Mouse (Mus musculus) cerebellum, postnatal 10 days (tissue): ENCODE data around the gene Tex21.

Source experiments
- DNase-seq, 2 experiments: peaks; one replicate each; pipeline ENCODE4 v3.0.0; 2021; ENCODE audit warnings: mixed read lengths in 2 of 2

Gene Tex21

DNA sequence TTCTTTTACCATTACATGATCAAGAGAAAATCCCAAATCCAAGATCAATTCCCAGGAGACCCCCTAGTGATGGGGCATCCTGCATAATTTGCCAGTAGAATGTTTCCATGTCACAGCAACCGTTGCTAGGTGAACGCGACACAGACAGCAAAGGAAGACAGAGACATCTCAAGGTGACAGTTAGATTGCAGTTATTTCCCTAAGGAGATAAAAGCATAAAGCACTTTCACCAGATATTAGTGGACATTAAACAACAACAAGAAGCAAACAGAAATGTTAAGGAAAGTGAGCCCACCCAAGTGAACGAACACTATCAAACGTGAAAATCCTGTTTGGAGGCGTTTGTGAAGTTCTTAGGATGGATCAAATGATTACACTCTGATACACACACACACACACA, at the start of gene Tex21:
TSS of gene Tex21 (minus strand) at position 101 of the 400 bp plus-strand sequence.
- DNase-seq: no peak

DNA sequence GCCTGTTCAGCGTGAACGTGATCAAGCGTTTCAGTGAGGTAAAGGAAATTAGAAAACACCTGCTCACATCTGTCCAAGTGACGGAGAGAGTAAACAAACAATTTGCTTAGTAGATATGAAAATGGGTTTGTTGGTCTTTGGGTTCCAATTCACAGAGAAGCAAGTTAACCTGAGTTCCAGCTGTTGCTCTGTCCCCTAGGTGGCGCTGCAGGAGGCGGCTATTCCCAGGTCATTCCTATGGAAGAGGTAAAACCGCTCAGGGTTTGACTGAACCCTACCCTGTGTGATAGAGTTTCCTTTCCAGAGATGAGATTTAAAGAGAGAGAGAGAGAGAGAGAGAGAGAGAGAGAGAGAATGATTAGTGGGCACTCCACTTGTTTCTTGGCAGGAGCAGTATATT, 46.6 kb upstream of the Tex21 start:
- DNase-seq: peak; percentile 84 to 85

DNA sequence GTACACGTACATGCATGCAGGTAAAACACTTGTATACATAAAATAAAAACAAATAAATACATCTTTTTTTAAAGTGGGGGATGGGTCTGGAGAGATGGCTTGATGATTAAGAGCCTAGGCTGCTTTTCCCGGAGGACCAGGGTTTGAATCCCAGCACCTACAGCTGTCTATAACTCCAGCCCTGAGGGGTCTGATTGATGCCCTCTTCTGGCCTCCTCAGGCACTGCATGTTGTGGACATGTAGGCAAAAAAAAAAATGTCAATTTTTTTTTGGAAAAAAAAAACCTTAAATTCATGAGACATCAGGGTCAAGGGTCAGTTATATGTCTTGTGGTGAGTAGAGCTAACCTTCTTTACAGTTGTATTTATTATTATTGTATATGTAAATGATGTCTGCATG, 43.7 kb upstream of the Tex21 start:
- peak in 1 of 2 experiments; percentile 33 for DNase-seq

DNA sequence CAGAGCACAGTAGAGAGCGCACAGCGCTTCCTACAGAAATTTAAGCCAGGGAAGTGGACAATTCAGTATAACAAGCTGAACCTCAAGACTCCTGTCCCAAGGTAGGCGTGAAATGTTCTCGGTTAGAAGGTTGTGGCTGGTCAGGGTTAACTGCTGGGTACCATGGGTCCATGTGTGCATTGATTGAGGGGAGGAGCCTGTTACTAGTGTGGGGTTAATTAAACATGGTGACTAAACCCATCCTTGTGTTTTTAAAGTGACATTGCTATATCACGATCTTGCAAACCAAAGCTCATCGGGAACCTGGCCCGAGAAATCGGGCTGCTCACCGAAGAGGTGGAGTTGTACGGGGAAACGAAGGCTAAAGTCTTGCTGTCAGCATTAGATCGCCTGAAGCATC, 42.9 kb upstream of the Tex21 start:
- no peak for DNase-seq

DNA sequence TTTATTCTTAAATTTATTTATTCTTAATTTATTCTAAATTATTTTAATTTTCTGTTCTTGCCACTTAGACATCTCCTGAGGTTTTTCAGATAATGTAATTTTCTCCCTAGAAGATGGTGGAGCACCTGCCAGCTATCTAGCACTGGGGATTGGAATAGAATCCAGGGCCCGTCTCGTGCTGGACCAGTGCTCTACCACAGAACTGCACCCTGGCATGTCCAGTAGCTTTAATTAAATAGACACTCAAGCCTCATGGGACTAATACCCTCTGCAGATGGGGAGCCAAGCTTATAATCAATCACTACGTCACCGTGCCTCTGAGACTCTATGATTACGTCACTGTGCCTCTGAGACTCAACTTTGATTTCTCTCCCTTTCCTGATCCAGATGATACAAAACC, 41.9 kb upstream of the Tex21 start:
- DNase-seq: no peak

DNA sequence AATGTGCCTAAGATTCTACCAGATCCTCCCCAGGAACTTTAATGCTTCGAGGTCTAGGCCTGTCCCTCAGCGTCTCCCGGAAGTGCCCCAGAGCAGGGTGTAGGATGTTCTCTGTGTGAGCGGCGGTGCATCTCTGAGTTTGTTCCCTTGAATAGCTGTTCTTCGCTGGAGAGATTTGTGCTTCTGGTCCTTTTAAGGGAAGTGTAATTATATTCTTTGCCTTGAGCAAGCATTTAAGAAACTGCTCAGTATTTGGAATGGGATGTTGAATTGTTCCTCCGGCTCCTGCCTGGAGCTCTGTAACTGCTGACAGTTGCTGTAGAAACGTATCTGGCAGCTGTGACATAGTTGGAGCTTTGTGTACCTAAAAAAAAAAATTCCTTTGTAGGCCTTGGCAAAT, 41.4 kb upstream of the Tex21 start:
- DNase-seq: no peak

DNA sequence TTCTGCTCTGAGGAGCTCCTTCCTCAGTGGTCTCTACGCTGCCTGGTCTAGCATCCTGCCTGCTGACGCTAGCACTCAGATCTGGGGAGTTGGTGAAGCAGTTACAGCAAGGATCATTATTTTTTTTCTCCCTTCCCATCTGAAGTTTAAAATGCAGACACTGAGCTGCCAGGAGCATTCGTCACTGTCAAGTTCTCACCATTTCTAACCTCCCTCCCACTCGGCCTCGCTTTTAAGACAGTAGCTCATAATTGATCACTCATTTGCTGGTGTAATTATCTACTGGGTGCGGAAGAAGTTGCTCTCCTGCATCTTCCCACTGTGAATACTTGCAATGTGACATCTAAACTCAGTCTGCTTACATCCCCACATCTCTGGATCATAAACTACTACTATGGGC, 38.9 kb upstream of the Tex21 start:
- DNase-seq: no peak

DNA sequence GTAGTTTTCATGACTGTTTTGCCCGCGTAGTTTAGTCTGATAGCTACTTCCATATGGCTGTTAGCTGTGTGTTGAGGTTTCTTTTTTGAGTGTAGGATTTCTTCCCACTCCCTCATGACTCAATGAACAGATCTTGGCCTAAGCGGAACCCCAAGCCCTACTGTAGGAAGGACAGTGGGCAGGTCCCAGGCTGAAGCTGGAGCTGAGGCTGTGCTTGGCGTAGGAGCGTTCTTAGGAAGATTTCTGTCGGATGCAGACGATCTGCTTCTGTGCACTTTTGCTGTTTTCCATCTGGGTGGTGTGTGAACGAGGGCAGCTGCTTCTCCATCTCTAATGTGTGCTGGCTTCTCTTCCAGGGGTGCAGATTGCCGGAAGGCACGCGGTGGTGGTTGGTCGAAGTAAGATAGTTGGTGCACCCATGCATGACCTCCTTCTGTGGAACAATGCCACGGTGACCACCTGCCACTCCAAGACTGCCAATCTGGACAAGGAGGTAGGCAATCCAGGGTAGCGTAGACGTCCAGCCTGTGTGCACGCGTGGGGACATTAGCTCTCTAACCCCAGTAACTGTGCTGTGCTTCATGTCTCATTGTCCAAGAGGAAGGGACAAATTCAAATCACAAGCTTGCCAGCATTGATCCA, 36.1 kb upstream of the Tex21 start:
- peak; percentile 85 to 88 for DNase-seq

DNA sequence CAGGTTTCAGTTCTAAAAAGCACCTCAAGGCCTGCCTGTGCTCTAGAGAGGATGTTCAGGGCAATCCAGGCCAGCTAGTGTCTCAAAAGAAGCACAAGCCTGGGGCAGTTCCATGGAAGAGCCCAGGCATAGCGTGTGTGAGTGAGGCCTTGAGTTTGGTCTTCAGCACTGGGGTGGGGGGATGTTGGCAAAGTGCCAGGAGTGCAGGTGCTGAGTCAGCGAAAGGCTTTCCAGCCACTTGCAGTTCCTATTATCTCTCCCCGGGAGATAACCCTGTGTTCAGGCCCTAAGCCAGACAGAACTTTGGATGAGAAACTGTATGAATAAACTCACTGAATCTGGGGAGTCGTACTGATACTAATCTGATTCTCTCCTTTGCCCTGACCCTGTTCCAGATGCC, 35.6 kb upstream of the Tex21 start:
- DNase-seq: peak; percentile 80 to 83

DNA sequence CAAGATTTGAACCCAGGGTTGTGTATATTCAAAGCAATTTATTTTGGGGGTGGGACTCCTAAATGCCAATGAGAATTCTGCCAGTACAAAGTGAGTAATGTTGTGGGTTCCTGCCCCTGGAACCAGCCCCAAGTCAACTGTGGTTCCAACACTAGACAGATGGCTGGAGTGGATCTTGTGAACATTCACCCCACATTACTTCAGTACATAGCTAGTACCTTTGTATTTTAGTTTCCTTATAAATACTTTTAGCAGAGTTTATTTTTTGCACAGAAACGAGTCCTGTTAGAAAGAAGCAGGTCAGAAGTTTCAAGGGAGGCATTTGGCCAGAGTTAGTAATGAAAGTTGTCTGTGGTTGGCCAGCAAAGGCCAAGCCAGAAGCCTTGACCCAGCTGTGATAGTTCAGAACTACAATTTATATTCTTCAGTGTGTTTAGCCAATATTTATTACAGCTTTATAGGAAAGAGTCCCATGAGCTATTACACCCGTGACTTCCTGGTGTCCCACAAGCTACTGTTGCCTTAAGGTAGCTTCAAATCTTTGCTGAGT, 34.6 kb upstream of the Tex21 start:
- no peak for DNase-seq

DNA sequence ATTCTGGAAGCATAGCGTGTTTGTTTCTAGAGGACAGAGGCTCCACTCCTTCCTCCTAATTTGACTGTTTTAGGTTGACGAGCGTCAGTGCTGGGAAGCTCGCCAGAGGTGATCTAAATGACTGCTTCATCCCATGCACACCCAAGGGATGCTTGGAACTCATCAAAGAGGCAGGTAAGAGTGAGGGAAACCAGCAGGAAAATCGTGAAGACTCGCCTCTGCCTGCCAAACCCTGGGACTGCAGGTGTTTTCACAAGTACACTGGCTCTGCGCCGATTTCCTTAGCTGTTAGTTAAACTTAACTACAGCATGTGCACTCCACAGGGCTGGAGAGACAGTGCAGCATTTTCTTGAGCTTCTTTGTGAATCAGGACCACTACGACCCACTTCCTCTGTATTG, 34.0 kb upstream of the Tex21 start:
- no peak for DNase-seq

DNA sequence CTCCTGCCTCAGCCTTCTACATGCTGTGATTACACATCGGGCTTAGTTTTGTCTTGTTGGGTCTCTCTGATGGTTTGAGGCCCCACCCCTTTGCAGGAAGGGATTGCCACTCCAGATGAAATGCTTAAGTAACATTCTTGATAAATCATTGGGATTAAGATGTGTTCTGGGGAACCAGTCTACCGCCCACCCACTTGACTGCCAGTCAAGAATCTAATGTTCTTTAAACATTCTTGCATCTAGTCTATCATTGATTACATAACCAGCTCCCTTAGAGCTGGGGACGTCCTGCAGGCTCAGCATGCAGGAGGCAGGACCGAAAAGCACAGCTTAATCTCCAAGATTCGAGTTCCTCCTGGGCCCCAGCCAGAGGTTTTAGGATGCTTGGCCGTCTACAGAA, 31.7 kb upstream of the Tex21 start:
- no peak for DNase-seq

DNA sequence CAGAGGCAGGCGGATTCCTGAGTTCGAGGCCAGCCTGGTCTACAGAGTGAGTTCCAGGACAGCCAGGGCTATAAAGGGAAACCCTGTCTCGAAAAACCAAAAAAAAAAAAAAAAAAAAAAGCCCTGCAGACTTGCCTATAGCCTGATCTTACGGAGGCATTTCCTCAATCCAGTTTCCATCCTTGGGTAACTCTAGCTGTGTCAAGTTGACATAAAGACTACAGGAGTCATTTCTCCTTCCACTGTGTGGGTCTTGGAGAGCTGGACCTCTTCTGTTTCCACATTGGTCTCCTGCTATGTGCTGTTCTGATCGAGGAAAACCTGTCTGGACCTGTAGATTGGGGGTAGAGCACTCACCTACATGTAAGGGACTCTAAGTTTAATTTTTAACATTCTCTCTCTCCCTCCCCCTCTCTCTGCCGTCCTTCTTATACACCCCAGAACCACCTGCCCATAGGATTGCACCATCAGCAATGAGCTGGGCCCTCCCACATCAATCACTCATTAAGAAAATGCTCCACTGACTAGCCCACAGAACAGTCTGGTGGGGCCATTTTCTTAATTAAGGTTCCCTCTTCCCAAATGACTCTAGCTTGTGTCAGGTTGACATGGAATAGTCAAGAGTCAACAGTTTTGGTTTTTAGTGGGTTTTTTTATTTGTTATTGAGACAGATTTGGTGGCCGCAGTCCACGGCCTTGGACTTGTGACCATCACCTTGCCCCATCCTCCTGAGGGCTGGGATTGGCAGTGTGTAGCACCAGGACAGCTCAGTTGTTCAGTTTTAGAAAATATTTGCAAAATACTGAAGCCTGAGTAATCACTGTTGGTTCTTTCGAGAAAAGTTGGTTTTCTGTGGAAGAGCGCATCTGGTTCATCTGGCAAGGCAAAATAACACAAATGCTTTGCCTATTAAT, 26.3 kb upstream of the Tex21 start:
- no peak for DNase-seq

DNA sequence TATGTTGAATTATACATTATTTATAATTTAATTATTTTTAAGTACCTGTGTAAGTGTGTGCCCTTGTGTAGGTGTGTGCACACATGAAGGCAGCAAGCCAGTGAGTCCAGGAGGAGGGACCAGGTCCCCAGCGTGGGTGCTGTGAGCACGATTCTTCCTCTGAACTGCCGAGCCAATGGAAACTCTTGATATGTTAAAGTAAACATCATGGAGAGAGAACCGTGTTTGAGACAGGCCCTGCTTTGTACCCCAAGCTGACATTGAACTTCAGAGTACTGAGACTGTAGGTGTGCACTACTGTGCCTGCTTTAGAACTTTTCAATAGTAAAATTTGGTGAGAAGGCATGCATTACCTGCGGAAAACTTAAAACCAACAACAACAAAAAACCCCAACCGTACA, 25.0 kb upstream of the Tex21 start:
- no peak for DNase-seq

DNA sequence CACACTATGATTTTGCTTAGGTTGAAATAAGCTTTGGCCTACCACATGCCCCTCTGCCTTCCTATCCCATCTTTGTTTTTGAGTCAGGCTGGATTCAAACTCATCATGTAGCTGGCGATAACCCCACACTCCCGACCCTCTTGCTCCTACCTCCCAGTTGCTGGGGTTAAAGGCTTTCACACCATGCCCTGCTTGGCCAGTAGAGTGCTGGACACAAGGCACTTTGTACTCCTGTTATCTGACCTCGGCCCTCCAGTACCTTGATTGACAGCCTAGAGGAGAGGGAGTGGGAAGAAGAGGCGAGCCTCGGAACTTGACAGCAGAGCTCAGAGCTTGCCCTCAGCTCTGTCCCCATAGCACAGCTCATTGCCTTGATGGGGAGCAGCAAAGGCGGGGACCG, 22.6 kb upstream of the Tex21 start:
- DNase-seq: no peak

DNA sequence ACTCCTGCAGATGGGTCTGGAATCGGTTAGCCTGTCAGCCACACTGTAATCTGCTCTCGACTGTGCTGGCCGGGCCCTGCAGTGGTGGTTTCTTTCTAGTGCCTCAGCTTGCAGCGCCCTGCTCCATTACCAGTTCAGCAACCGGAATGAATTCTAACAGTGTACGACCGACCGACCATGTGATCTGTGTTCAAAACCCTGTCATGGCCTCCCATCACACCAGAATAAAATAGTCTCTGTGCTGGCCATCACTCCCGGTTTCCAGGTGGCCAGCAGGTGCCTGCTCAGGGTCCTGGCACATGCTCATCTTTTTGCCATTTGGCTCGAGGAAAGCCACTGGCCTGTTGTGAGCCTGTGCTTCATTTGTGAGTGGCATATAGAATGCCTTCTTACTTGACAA, 22.1 kb upstream of the Tex21 start:
- peak; percentile 41 to 56 for DNase-seq

DNA sequence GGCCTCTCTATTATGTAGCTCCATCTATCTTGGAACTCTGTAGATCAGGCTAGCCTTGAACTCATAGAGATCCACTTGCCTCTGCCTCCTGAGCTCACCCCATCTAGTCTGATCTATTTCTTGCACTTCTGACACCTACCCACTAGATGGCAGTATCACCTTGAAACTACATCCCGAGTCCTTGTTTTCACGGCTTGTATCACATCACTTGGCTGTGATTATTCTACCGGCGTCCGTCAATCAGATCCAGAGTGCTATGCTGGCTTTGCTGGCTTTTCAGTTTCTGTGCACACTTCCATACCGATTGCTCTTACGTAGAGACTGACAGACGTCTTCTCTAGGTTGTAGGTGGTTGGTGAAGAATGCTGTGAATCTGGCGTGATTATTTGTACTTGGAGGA, 20.3 kb upstream of the Tex21 start:
- DNase-seq: peak; percentile 69 to 79

DNA sequence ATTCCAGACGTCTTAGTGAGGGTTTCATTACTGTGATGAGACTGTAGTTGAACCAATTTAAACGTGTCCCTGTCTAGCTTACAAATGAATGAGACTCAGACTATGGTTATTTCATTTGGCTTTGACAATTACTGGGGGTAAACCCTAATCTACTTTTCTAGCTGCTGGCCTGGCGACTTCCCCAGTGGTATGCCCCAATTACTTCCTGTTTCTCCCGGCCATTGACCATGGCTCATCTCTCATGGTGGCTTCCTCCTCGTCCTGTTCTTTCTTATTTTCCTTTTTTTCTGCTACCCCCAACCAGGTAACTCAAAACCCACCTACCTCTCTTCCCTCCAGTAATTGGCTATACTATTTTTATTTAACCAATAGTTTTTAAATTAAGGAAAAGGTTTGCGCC, 18.5 kb upstream of the Tex21 start:
- DNase-seq: no peak

DNA sequence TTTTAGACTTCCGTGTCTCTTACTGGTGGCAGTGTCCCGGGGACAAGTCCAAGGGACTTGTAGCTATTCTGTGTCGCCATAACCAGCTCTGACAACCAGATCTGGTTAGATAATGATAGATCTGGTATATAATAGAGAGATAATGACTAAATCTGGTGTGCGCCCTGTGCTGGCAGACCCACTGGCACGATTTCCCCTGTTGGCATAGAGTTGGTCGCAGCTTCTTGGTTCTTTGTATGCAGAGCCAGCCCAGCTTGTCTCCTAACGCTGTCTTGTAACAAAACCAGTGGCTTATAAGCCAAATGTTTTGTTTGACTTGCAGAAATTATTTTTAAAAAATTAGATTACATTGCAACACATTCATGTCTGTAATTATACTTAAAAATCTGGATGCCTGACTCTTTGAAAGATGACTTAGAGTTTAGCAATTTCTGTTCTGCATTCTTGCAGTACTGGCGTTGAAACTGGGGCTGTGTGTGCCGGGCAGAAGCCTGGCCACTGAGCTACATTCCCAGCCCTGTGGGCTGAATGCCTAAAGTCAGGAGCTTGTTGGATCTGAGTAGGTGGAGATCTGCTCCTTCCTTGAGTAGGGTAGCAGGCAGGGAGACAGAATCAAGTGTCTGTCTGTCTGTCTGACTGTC, 17.9 kb upstream of the Tex21 start:
- peak; percentile 88 to 89 for DNase-seq

DNA sequence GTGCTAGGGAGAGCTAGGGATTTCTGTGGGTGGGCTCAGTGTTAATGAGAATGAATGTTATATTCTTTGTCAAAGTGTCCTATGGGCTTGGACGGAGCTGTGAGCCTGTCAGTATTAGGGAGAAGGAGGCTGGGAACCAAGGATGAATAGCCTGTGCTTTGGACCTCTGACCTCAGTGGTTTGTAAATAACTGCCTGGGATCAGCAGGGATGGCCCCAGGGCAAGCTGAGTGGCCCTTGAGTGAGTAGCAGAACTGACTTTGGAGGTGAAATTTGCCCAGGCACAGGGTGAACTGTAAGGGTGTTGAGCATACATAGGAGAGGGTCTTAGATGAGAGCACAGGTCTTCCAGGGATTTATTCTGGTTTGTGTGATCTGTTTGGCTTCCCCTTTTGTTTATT, 17.3 kb upstream of the Tex21 start:
- DNase-seq: no peak

DNA sequence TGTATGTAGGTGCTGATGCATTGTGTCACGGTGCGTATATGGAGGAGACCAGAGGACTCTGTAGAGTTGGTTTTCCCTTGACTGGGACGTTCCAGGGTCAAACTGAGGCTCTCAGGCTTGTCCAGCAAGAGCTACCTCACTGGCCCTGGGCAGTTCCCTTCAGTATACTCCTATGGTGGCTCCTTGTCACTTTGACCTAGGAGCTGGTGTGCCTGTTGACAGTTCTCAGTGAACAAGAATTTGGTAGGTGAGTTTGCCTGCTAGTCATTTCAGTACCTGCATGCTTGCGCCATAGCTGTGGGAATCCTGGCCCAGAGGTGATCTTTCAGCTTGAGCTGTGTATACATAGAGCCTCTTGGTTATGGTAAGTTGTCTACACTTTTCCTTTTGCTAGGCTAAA, 16.4 kb upstream of the Tex21 start:
- DNase-seq: no peak

DNA sequence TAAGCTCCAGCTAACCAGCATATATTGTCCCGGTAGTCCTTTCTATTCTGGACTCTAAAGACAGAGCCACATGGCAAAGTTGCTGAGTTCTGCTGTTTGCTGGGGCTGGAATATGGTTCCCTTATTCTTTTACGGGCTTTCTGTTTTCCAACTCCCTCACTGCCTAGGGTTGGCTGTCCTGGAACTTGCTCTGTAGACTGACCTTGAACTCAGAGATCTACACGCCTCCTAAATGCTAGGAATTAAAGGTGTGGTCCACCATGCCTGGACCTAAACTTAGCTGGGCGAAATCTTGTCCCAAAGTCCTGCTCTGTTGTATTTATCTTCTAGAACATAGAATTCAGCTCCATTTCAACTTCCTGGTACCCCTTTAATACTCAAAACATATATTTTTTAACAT, 15.0 kb upstream of the Tex21 start:
- DNase-seq: no peak

DNA sequence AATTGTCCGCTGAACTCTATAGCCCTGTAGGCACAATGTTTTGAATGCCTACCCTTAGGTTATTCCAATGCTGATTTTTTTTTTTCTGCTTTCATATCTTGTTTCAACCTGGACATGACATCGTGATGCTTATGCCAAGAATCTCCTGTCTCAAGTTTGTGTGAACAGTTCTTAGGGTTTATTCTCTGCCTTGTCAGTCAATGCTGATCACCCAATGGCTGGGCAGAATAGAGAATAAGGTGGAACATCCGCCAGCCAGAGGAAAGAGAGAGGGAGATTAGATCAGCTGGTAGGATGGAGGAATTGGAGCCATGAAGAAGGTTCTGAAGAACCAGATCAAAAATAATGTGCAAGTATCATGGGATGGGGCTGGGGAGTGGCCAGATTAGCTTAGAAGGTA, 14.1 kb upstream of the Tex21 start:
- no peak for DNase-seq
